Mouse (Mus musculus) heart, adult 2 months (tissue): ENCODE data around the gene Rassf2.

ENCODE experiments used
- CTCF ChIP-seq: fragments of 200-600 bp; IDR thresholded peaks from 2 replicates; pipeline ENCODE4 v1.8.1; 2022; ENCODE audit warnings: antibody characterized with exemption, mild to moderate bottlenecking, moderate library complexity
- EP300 ChIP-seq: fragments of 200-500 bp; IDR thresholded peaks from 2 replicates; pipeline ENCODE4 v1.6.1; 2011; ENCODE audit warnings: low read depth, low read length, control low read depth; ENCODE audit not compliant: insufficient read depth
- POLR2A ChIP-seq: fragments of 200-500 bp; IDR thresholded peaks from 2 replicates; pipeline ENCODE4 v1.6.1; 2011; ENCODE audit warnings: mild to moderate bottlenecking, low read depth, low read length, control low read depth; ENCODE audit not compliant: insufficient read depth

DNA sequence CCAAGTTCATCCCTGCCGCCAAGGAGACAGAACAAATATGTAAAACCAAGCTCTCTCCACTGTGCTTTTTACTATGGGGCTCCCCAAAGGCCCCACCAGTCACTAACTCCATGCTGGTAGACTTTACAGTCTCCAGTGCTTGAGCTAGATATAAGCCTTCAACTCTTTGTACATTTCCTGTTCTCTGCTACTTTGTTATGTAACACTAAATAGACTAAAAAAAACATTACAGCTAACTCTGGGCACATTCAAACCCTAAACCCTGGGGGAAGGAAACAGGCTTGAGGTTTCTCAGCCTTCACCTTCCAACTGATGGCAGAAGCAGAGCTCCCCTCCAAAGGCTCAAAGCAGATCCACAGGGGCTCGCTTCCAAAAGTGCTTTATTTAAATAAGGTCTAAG is 37.6 kb downstream of the Rassf2 start:
- TF ChIP-seq CTCF (no peak), POLR2A (no peak), EP300 (no peak)
